In the genomic region with DNA sequence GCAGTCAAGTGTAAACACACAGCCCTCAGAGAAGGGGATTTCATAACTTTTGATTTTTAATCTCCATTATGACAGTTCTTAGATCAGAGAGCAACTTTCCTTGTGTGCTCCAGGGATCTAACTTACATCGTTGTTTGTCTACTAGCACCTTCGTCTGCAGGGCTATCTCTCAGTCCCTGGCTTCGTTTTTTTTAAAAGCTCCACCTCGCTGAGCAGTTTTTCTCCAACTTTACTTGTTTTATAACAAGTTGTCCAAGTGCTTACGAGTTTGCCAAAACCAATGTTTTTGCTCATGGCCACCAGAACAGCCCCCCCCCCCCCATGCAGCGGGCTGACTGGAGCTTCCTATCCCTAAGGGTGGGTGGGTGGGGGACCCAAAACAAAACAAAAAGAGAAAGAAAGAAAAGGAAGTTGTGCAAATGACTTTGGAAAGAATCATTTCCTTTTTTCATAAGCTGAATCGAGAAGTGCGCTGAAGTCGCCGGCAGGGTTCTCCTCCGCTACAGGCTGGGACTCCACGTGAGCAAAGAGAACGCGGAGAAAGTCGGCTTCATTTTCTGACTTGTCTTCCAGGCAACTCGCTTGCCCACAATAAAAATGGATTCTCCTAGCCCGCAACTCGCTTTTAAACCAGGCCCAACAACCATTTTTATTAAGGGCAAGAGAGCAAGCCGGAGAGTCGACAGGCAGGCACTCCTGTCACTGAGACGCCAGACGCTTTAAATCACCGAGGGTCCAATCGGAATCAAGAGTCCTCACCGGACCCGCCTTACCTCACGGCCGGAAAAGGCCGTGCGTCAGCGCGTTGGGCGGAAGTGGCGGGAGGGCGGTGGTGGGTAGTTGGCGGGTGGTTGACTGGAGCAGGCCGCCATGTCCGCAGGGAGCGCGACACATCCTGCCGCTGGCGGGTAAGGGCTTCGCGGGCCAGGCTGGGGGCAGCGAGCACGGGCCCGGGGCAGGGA, we compare ENCODE assay signal across 8 mouse cellular contexts. TPM values are rescaled to one million over a fixed set of nuclear protein-coding genes. Genes with fewer than 3 reads are reported as not detected.
DNase-seq lines count a peak whose midpoint lies in the region; ATAC-seq and TF ChIP-seq lines count a peak whose summit lies in the region.

Khdc4 (plus strand) TSS at position 824 of the 962 bp plus-strand sequence.

- TF ChIP-seq POLR2A in kidney, adult 2 months (IDR thresholded peaks at IDR 0.05; ENCODE audit: low read depth, low read length), result peak; percentile 71
- TF ChIP-seq POLR2A in spleen, adult 2 months (IDR thresholded peaks at IDR 0.05; ENCODE audit: low read depth, low read length), result peak; percentile 88

- under 1% methylated on average over 47 of the region's 47 CpGs for WGBS in embryonic facial prominence, embryonic 13.5 days
- under 1% methylated on average over 47 of the region's 47 CpGs for WGBS in kidney, adult 2 months
- WGBS in limb, embryonic 12.5 days, result 1% methylated on average over 47 of the region's 47 CpGs
- 1% methylated on average over 47 of the region's 47 CpGs for WGBS in midbrain, embryonic 15.5 days
- under 1% methylated on average over 47 of the region's 47 CpGs for WGBS in spleen, adult 2 months

- peak; percentile 98 for DNase-seq in 3134 (ENCODE audit: extremely low read depth, insufficient read length, low spot score)
- DNase-seq in adrenal gland, postnatal 36 days, result peak; percentile 97
- DNase-seq in heart, adult 18-20 months, result peak; percentile 96 to 99
- peak; percentile 99 for DNase-seq in kidney, adult 2 months
- DNase-seq in spleen, adult 2 months (ENCODE audit: low read depth in 1 of 2, low spot score in 2 of 2), result peak; percentile 94 to 96

- no peak for TF ChIP-seq CTCF in kidney, adult 2 months (conservative IDR thresholded peaks at IDR 0.05; ENCODE audit: insufficient read depth, insufficient read length, low read depth, low read length)
- no peak for TF ChIP-seq CTCF in spleen, adult 2 months (IDR thresholded peaks at IDR 0.05; ENCODE audit: extremely low read depth, insufficient read depth, insufficient read length, insufficient replicate concordance)

- peak within 1 kb of the TSS; percentile 94 for H3K4me3 ChIP-seq in embryonic facial prominence, embryonic 13.5 days
- peak within 1 kb of the TSS; percentile 82 for H3K4me3 ChIP-seq in kidney, adult 2 months (ENCODE audit: insufficient read depth, low read depth, low read length)
- peak within 1 kb of the TSS; percentile 79 for H3K4me3 ChIP-seq in limb, embryonic 12.5 days (replicated peaks)
- peak within 1 kb of the TSS; percentile 79 for H3K4me3 ChIP-seq in midbrain, embryonic 15.5 days
- peak within 1 kb of the TSS; percentile 87 for H3K4me3 ChIP-seq in spleen, adult 2 months (ENCODE audit: extremely low read depth, insufficient read depth, insufficient read length)

- H3K27ac ChIP-seq in embryonic facial prominence, embryonic 13.5 days, result peak within 1 kb of the TSS; percentile 99
- peak within 1 kb of the TSS; percentile 95 for H3K27ac ChIP-seq in kidney, adult 2 months (ENCODE audit: insufficient read depth, low read depth, low read length)
- H3K27ac ChIP-seq in limb, embryonic 12.5 days, result peak within 1 kb of the TSS; percentile 96
- peak within 1 kb of the TSS; percentile 95 for H3K27ac ChIP-seq in midbrain, embryonic 15.5 days
- H3K27ac ChIP-seq in spleen, adult 2 months (ENCODE audit: insufficient read depth, low read length), result peak within 1 kb of the TSS; percentile 96

- H3K4me2 ChIP-seq in embryonic facial prominence, embryonic 13.5 days, result peak within 1 kb of the TSS; percentile 77
- H3K4me2 ChIP-seq in limb, embryonic 12.5 days, result peak within 1 kb of the TSS; percentile 90
- peak within 1 kb of the TSS; percentile 80 for H3K4me2 ChIP-seq in midbrain, embryonic 15.5 days

- H3K9ac ChIP-seq in embryonic facial prominence, embryonic 13.5 days, result peak within 1 kb of the TSS; percentile 97
- peak within 1 kb of the TSS; percentile 95 for H3K9ac ChIP-seq in limb, embryonic 12.5 days (replicated peaks)
- H3K9ac ChIP-seq in midbrain, embryonic 15.5 days, result peak within 1 kb of the TSS; percentile 84

- H3K9me3 ChIP-seq in embryonic facial prominence, embryonic 13.5 days, result no peaks in the 10 kb centered on the region
- H3K9me3 ChIP-seq in limb, embryonic 12.5 days, result no peaks in the 10 kb centered on the region
- H3K9me3 ChIP-seq in midbrain, embryonic 15.5 days, result no peaks in the 10 kb centered on the region

- ATAC-seq in embryonic facial prominence, embryonic 13.5 days (ENCODE audit: insufficient number of reproducible peaks, insufficient read depth, low FRiP score, low TSS enrichment, low read depth), result peak; percentile 98
- ATAC-seq in limb, embryonic 12.5 days (ENCODE audit: insufficient number of reproducible peaks, insufficient read depth, low FRiP score, low TSS enrichment, low read depth), result peak; percentile 99
- peak; percentile 99 for ATAC-seq in midbrain, embryonic 15.5 days (replicated peaks)

- H3K36me3 ChIP-seq in embryonic facial prominence, embryonic 13.5 days, result peaks cover 26% of the 10 kb centered on the region
- H3K36me3 ChIP-seq in kidney, adult 2 months (ENCODE audit: control insufficient read depth, insufficient read depth, low read length), result peaks cover 5% of the 10 kb centered on the region
- H3K36me3 ChIP-seq in limb, embryonic 12.5 days, result peaks cover 31% of the 10 kb centered on the region
- H3K36me3 ChIP-seq in midbrain, embryonic 15.5 days (replicated peaks), result peaks cover 11% of the 10 kb centered on the region
- peaks cover 10% of the 10 kb centered on the region for H3K36me3 ChIP-seq in spleen, adult 2 months (ENCODE audit: control insufficient read depth, insufficient read depth, low read length)

- no peaks in the 10 kb centered on the region for H3K27me3 ChIP-seq in embryonic facial prominence, embryonic 13.5 days
- no peaks in the 10 kb centered on the region for H3K27me3 ChIP-seq in kidney, adult 2 months (replicated peaks; ENCODE audit: control insufficient read depth, insufficient read depth, low read length)
- no peaks in the 10 kb centered on the region for H3K27me3 ChIP-seq in limb, embryonic 12.5 days
- H3K27me3 ChIP-seq in midbrain, embryonic 15.5 days (replicated peaks), result no peaks in the 10 kb centered on the region
- no peaks in the 10 kb centered on the region for H3K27me3 ChIP-seq in spleen, adult 2 months (ENCODE audit: control insufficient read depth, insufficient read depth, low read length)

- H3K4me1 ChIP-seq in embryonic facial prominence, embryonic 13.5 days, result peaks cover 15% of the 10 kb centered on the region
- H3K4me1 ChIP-seq in kidney, adult 2 months (ENCODE audit: control insufficient read depth, insufficient read depth, low read length), result peaks cover 7% of the 10 kb centered on the region; the same call in 1 of the 2 replicates
- H3K4me1 ChIP-seq in limb, embryonic 12.5 days (replicated peaks), result peaks cover 8% of the 10 kb centered on the region
- H3K4me1 ChIP-seq in midbrain, embryonic 15.5 days, result peaks cover 25% of the 10 kb centered on the region
- H3K4me1 ChIP-seq in spleen, adult 2 months (ENCODE audit: control insufficient read depth, insufficient read depth, insufficient read length), result peaks cover 8% of the 10 kb centered on the region; the same call in 1 of the 2 replicates

RNA-seq across cellular contexts. Expression of gene Khdc4, which starts in this region (rescaled TPM):
- 10 to 100 TPM; 46.5 to 64.3 TPM for total RNA-seq in adrenal gland, postnatal 36 days (2021)
- 92.5 and 106 TPM in 2 replicates for polyA plus RNA-seq in embryonic facial prominence, embryonic 13.5 days (2015; fragmentation: Nextera tagmentation; extraction: Ambion mirVana)
- total RNA-seq in heart, adult 18-20 months (2021), result 10 to 100 TPM; 25.7 to 26.3 TPM
- polyA plus RNA-seq in kidney, adult 2 months (2012; rRNA removed), result 41.2 and 45.6 TPM in 2 replicates
- polyA plus RNA-seq in limb, embryonic 12.5 days (2016; fragmentation: Nextera tagmentation; extraction: Ambion mirVana), result 127 and 128 TPM in 2 replicates
- polyA plus RNA-seq in midbrain, embryonic 15.5 days (2015; fragmentation: Nextera tagmentation; extraction: Ambion mirVana), result 88.9 and 92.9 TPM in 2 replicates
- polyA plus RNA-seq in spleen, adult 2 months (2012; rRNA removed), result 36.0 and 40.5 TPM in 2 replicates

Comparison
In these comparisons a context has a peak if more than half of its experiments do, and no peak if none do; other contexts are left out.
1. Peak in every context shown above with its lines: DNase-seq, ATAC-seq, H3K4me3 ChIP-seq and H3K27ac ChIP-seq.